Mouse (Mus musculus) megakaryocyte, adult 5-6 weeks (primary cell): ENCODE measurements around the gene Hic1. TPM values are rescaled to one million over a fixed set of nuclear protein-coding genes. Genes with fewer than 3 reads are reported as not detected.

ENCODE experiments used
- ATAC-seq: 2 replicates; pipeline ENCODE4 v1.8.0; 2016; ENCODE audit warnings: mild to moderate bottlenecking, inconsistent platforms; ENCODE audit not compliant: poor library complexity, severe bottlenecking
- total RNA-seq, 2 experiments: library from RNA; stranded (forward) in 1 of 2; stranded (reverse) in 1 of 2; fragments of 153-499, 151-499 nt in 1 of 2; fragments of 221-1000, 200-1000 nt in 1 of 2; gene quantifications; 2 replicates each; pipeline versions ENCODE4 v1.2.3 to v1.2.4; 2015 to 2017

Gene Hic1
- 0.14 TPM in 1 of 2 replicates, not detected in the other for total RNA-seq (2015)
- 0.04 and 0.07 TPM in 2 replicates for total RNA-seq (2017)

DNA sequence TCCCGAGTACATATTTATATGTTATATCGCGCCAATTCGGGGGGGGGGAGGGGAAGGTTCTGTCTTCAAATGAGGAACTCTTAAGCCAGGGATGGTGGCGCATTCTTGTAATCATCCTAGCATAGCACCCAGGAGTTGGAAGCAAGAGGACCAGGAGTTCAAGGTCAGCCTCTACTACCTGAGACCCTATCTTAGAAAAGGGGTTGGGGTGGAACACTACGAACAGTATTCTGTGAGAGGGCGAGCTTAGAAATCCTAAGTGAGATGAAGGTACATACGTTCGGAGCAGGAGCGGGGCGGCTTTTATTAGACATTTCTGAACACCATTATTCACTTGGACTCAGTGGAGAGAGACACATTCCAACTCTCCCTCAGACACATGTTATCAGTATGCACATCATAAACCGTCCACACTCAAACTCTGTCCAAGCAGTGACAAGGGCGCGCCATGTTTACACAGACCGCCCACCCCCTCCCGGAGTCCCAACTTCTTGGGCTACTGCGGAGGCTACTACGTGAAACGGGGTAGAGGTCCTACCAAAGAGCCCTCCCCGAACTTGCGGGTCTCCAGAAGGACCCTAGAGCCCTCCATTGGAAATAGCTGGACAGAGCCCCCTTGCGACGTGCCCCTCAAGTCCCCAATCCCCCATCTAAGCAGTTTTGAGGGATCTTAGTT is at the start of gene Hic1:
Hic1 (minus strand) TSS at position 115 of the 676 bp plus-strand sequence.
- ATAC-seq = no peak

DNA sequence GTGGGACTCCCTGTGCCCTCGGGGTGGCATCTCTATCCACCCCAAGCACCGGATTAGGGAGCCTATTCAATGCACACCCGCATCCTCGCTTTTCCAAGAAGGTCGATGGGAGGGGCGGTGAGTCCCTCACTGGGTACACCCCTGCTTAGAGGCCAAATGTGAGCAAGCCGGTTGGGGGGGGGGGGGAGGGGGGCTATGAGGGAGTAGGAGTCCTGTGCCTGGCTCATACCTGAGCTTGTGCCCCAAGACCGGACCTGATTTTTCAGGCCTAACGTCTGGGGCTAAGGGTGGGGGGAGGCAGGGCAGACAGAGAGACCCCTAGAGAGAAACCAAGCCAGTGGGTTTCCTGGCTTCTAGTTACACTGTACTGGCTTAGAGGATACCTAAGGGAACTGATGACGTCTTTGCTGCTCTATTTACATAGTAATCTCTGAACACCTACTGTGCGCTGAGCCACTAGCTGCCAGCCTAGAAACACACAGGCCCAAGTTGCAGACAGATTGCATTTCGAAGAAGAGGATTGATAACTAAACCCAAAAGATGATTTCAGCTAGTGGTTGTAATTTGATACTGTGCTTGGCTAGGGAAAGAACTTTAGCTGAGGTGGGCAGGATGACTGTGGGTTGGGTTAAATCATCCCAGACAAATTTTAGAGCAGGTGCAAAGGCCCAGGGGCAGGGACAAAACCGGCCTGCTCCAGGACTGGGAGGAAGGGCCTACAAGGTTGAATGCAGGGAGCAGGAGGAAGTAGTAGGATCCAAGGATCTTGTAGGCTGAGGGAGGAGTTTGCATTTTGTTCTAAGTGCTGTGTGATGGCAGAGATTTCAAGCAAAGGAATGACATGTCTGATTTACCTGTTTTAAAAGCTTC is 45.0 kb upstream of the Hic1 start:
- ATAC-seq = no peak

DNA sequence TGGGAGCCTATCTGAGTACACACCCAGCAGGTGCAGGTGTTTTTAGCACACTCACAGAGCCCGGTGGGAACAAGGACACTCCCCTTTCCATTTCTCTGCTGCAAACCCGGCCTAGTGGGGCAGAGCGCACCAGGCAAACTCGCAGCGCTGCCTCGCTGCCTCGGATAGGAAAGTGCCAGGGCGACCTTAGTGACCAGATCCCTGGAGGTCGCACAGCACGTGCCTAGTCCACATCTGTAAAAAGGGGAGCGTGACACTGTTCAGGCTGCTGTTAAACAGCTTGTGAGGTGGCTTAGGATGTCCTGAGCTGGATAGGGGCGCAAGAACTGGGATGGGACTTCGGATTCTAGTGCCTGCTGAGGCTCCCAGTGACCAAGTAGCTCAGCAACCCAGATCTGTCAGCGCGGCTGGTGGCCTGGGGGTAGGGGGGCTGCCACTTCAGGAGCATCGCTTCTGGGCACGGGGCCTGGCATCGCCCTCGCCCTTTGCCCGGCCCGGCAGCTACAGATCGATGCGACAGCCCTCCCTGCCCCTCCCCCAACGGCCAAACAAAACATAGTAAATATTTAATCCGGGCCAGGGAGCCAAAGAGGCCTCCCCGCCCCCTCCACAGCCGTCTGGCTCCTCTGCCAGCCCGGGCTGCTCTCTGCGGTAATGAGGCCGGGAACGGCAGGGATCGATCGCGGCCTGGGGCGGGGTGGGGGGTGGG is 44.2 kb upstream of the Hic1 start:
- no peak for ATAC-seq

DNA sequence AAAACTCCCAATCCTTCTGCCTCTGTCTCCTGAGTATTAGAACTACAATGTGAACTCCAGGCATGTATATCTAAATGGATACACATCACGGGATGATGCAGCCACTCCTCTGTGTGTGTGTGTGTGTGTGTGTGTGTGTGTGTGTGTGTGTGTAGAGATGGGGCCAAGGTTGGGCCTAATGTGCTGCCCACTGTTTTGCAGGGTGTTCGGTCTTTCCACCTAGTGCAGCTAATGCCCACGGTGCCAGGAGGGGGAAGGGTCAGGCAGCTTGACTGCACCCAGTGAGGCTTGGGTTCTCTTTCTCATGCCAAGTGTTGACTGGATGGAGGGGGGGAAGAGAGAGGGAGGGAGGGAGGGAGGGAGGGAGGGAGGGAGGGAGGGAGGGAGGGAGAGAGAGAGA is 43.6 kb upstream of the Hic1 start:
- no peak for ATAC-seq

DNA sequence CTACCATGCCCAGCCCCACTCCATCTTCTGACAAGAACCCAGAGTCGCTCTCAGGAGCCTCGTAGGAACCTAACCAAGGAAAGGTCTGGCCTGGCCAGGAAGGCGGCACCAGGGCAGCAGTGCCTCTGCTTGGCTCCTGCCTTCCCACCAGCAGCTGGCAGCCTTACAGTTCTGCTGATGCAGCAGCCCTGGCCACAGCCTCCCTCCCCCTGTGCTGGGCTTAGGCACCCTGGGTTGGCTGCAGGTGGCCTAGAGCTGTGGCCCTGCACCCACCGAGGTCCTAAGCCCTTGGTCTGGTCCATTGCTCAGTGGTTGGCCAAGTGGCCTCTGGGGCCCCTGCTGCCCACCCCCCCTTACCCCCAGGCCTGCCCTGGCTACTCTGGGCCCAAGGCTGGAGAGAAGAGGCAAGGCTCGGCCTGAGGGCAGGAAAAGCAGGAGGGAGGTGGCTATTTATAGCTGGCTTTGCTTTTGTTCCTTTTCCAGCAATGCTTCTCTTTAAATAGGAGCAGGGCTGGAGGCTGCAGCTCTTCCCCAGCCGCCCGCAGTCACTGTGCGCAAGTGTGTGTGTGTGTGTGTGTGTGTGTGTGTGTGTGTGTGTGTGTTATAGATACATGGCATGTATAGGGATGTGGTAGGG is 42.8 kb upstream of the Hic1 start:
- no peak for ATAC-seq

DNA sequence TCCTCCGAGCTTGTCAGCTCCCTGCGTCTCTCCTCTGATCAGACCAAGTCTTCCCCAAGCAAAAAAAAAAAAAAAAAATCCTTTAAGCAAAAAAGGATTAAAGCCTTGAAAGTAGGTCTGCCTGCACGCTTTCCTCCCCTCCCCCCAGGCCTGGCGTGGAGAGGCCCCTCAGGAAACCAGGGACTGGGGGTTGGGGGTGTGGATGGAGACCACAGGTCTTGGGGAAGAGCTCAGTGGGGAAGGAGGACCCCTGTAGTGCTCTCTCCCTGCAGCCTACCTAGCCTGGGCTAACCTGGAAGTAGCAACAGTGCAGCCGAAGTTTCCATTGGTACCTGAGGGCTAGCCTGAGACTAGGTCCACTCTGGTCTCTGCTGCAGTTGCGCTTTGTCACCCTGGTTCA is 41.4 kb upstream of the Hic1 start:
- ATAC-seq = no peak

DNA sequence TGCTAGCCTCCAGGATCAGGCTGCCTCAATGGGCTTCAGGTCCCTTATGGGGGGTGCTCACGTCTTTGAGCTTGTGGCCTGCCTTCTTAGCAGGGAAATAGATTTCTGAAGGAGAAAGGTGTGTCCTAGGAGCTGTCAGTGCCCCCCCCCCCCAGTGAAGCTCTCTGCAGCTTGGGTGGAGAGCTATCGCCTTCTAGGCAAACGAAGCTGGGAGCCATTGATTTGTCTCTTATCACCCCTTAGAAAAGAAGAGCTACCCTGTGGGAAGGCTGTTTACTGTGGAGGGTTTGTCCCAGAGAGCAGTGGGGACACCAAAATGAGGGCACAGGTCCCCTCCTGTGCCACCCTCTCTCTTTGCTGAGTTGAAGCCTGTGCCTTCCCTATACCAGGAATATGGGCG is 40.8 kb upstream of the Hic1 start:
- ATAC-seq = no peak

DNA sequence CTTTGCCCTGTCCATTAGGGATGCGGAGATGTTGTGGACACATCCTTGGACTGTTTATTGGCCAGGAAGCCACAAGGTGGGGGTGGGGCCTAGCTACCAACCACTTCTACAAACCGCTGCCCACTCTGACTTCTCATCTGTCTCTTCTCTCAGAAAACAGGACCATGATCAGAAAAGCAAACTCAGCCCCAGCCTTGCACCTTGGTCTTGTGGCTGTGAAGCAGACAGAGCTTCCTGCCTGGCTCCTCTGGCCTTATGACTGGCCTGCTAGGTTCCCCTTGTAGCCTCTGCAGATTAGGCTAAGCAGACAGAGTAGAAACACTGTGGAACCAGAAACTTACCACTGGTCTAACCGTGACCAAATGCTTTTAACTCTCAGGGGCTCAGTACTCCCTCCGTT is 40.0 kb upstream of the Hic1 start:
- peak; percentile 38; the same call in 1 of the 2 replicates for ATAC-seq

DNA sequence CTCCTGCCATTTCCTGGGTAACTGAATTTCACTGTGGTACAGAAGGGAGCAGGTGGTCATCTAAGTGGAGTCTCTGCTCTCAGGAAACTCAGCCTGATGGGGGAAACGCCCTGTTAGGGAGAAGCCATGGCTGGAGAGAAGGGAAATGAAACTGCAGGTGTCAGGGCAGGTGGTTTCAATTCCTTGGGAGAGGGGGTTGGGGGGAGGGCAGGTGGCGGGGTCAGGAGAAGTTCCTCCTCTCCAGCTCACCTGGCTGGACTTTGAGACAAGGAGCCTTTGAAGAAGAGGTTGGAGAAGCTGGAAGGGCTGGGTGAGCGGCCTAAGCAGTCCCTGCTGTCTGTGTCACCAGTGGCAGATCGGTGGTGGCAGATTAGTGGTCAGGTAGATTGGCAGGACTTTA is 37.0 kb upstream of the Hic1 start:
- ATAC-seq = no peak

DNA sequence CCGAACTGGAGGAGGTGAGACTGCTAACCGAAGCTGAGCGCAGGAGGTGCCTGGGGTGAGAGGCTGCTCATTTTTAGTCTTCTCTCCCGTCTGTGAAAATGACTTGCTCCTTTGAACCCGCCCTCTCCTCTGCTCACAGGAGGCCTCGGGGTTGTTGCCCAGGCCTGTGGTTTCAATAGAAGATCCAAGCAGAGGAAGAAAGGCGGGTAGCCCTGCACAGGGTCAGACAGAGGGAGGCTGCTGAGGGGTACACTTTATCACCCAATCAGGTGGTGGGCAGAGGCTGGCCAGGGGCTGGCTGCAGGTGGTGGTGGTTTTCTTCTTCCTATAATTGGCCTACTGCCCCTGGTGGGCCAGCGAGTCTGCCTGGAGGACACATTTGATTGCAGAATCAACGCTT is 35.2 kb upstream of the Hic1 start:
- ATAC-seq = no peak

DNA sequence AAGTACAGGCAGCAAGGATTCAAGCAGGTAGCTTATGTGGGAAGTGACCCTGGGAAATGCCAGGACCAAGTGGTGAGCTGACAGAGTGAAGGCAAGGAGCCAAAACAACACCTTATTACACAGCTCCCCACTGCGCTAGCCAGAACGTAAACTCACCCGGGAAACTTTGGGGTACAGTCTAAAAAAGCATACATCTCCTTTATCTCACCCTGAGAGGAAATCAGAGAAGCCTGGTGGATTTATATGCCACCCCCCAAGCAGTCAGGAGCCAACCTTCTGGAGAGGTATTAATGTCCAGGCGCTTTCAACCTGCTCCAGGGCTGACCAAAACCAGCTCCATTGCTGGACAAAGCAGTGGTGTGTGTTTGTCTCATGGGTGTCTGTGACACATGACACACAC is 34.6 kb upstream of the Hic1 start:
- no peak for ATAC-seq

DNA sequence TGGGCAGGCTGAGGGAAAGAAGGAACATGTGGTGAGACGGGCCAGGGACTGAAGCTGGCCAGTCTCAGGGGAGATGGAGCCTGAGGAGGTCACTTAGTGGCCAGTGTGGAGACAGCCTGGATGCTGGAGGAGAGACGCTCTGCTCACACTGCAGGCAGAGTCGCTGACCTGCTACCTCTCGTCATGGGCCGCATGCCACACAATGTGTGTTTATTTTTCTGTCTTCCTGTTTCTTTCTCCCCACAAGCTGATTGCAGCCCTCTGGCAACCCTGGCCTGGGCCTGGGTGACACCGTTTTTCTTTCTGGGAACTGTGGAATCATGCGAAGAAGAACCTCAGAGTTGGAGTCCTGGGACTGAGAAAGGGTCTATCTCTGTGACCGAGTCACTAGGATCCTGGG is 32.4 kb upstream of the Hic1 start:
- ATAC-seq = no peak

DNA sequence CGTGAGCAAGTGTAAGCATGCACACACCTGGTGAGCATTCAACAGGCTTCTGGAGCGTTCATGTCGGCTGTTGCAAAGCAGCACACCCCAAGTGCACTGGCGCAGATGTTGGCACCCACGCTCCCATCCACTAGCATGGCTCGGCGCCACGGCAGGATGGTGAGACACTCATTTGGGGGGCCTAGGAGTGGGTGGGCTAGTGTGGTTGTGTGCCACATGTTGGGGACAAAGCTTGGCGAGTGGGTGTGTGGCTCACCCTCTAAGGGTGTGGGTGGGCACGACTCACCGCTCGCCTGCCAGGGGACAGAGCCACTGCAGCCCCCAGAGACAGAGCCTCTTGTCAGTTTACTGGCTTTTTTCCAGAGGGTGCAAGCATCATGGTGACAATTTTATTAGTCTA is 31.6 kb upstream of the Hic1 start:
- ATAC-seq = no peak

DNA sequence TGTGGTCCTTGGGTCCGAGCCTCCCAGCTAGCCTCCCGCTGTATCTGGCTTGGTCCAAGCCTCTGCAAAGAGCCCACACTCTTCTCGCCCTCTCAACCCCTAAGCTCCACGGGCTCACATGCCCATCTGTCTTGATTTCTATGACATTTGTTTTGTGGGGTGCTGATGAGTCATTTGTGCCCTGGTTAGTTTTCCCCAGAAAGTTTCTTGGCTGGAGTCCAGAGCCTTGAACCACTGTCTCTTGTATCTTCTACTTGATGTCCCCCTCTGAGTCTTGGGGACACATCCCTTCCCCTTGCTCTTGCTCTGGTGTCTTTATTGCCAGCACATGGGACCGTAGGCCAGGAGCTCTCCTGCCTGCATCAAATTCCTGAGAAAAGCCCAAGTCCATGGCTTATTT is 30.6 kb upstream of the Hic1 start:
- no peak for ATAC-seq

DNA sequence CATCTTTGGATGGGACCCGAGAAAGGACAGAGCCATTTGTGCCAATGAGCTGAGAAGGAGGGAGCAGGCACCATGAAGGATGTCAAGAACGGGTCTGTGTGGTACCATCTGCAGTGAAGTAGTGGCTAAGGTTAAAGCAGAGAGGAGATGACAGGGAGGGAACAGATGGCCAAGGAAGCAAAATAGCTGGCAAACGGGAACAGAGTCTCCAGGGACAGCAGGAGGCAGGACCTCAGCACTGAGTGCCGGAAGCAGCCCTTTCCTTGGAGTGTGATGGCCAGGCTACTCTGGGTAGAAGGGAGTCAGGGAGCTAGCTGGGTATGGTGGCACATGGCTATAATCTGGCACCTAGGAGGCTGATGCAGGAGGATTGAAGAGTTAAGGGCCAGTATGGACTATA is 29.5 kb upstream of the Hic1 start:
- no peak for ATAC-seq

DNA sequence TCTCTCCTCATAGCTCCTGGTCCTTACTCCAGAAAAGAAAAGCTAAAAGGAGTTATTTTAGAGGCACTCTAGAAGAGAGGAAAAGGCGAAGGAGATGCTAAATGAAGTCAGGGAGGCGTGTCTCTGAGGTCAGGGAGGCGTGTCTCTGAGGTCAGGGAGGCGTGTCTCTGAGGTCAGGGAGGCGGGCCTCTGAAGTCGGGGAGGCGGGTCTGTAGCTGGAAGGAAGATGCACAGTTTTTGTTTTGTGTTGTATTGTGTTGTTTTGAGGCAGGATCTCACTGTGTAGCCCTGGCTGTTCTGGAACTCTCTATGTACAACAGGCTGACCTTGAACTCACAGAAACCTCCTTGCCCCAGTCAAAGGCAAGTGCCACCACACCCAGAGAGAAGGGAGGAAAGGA is 28.6 kb upstream of the Hic1 start:
- no peak for ATAC-seq

DNA sequence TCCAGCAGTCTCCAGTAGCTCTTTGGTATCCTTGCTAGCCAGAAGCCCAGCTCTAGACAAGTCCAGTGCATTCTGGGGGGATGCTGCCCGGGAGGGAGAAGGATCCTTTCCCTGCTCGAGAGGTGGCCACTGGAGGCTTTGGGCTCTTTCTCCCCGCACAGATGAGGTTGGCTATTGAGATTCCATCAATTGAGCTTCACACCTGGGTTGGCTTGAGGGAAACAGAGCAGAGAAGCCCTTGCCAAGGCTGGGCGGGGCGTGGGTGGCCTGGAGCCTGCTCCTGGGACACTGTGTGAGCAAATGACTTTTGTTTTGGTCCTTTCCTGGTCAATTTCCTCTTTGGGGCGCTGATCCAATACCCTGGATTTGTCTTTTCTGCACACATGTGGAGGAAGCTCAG is 26.8 kb upstream of the Hic1 start:
- no peak for ATAC-seq

DNA sequence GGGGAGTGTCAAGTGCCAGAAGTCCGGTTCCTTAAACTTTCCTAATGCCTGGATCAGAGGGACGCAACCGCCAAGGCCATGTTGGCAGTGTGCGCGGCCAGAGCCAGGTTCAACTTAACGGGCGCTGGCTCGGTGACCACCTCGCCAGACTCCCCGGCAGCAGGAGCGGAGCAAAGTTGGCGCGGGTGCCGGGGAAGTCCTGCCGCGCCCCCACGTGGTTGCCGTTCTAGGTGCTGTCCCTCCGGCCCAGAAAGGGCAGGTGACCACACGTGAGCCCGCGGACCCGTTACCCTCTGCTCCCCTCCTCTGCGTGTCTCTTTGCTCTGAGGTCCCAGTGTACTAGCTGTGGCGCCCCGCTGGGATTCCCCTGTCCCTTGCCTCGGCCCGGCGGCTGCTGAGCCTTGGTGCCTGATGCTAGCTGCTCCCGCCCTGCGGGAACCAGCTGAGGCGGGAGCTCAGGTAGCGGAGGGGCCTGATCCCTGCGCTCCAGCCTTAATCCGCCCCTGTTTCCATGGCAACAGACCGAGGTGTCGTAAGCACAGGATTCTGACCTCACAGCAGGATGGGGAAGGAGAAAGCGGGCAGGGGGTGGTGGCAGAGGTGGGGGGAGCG is 25.6 kb upstream of the Hic1 start:
- ATAC-seq = no peak

DNA sequence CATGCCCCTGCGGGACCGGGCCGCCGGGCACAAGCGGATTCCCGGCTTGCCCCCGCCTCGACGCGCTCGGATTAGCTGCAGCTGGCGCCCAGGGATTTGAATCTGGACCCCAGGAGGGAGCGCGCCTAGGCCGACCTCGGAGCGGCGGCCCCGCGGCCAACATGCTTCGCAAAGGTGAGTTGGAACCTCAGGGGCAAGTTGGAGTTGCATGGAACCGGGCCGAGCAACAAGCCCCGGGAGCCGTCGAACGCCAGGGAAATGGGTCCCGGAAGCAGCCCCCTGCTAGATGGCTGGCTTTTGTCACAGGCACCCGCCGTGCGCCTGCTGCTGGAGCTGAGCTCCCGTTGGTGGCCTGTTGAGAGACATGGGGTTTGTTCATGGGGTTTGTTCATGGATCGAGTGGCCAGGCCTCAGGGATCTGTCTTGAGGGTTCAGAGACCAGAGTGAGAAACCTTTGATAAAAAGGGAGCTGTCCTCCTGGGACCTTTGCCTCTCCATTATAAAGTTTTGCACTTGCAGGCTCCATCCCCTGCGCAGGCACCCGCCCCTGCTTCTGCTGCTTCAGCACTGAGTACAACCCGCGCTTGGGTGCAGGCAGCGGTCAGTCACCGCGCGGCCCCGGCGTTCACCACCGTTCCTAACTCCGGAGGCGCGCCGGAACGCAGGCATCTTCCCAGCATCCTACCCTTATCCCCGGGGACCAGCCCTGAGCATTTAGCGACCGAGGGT is 25.0 kb upstream of the Hic1 start:
- no peak for ATAC-seq
